Mouse (Mus musculus) embryonic facial prominence, embryonic 14.5 days (tissue): ENCODE results near the gene Armc2. TPM values are rescaled to one million over a fixed set of nuclear protein-coding genes. Genes with fewer than 3 reads are reported as not detected.

ENCODE experiments used
- ATAC-seq: fragments of 200-750 bp; cut with Nextera tagmentation; 2 replicates; pipeline ENCODE4 v1.8.0; 2017; ENCODE audit warnings: low read depth, moderate number of reproducible peaks, moderate TSS enrichment
- DNase-seq: peaks from one replicate; pipeline ENCODE4 v3.0.0-alpha.2; 2015; ENCODE audit warnings: low spot score
- H3K27ac ChIP-seq: fragments of 300-500 bp; sonication (generic); replicated peaks from 2 replicates; pipeline ENCODE4 v1.5.1; 2014; ENCODE audit warnings: low read depth, mild to moderate bottlenecking, low read length, moderate library complexity
- H3K27me3 ChIP-seq: fragments of 300-500 bp; sonication (generic); replicated peaks from 2 replicates; pipeline ENCODE4 v1.6.1; 2014; ENCODE audit warnings: low read length; ENCODE audit not compliant: control insufficient read depth, insufficient read depth
- H3K36me3 ChIP-seq: fragments of 300-500 bp; sonication (generic); 2 replicates; pipeline ENCODE4 v1.6.1; 2014; ENCODE audit warnings: low read length, mixed read lengths; ENCODE audit not compliant: control insufficient read depth, insufficient read depth
- H3K4me1 ChIP-seq: fragments of 300-500 bp; sonication (generic); 2 replicates; pipeline ENCODE4 v1.6.1; 2014; ENCODE audit warnings: antibody characterized with exemption, low read length; ENCODE audit not compliant: control insufficient read depth, insufficient read depth
- H3K4me2 ChIP-seq: fragments of 300-500 bp; sonication (generic); 2 replicates; pipeline ENCODE4 v1.6.1; 2014; ENCODE audit warnings: low read depth, mild to moderate bottlenecking, low read length, moderate library complexity, mixed read lengths
- H3K4me3 ChIP-seq: fragments of 300-500 bp; sonication (generic); 2 replicates; pipeline ENCODE4 v1.5.1; 2014; ENCODE audit warnings: low read depth, mild to moderate bottlenecking, low read length
- H3K9ac ChIP-seq: fragments of 300-500 bp; sonication (generic); 2 replicates; pipeline ENCODE4 v1.6.1; 2014; ENCODE audit warnings: low read depth, mild to moderate bottlenecking, low read length, moderate library complexity, mixed read lengths
- H3K9me3 ChIP-seq: fragments of 300-500 bp; sonication (generic); 2 replicates; pipeline ENCODE4 v1.6.1; 2016; ENCODE audit warnings: low read length; ENCODE audit not compliant: control insufficient read depth
- WGBS: fragments of 180-500 bp; shearing (Covaris S2); extraction: QIAGEN DNeasy Blood & Tissue Kit; methylation state at CpG from one replicate; pipeline ENCODE4 v1.1.7; 2014; 5-methylcytosine and 5-hydroxymethylcytosine counted together
- polyA plus RNA-seq: library from polyadenylated mRNA; unstranded; fragments of >200 nt; fragmentation: Nextera tagmentation; extraction: Ambion mirVana; gene quantifications from 2 replicates; pipeline ENCODE4 v1.2.1, GENCODE M21; 2014

The Armc2 gene
- polyA plus RNA-seq, 1 experiment from 2014 or later, result 4.1 TPM

DNA sequence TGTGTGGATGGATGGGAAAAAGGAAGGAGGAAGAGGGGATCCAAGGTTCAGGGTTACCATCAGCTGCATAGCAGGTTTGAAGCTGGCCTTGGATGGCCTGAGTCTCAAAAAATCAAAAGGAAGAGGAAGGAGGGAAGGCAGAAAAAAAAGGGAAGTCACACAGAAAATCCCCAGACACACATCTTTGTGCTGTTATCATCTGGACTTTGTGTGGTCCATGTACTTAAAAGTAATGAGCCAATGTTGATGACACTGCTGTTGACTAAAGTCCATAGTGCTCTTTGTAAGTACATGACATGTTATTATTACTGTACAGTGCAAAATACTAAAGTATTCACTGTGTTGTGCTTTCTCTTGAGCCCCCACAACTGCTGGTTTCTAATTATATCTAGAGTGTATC is 121.8 kb downstream of the Armc2 start:
- ATAC-seq (no peak), DNase-seq (no peak)
- Histone ChIP-seq H3K36me3 (peaks cover 34% of the 10 kb centered on the region), H3K4me3 (no peak overlapping the region), H3K9ac (no peak overlapping the region), H3K4me1 (peaks cover 13% of the 10 kb centered on the region; the same call in 1 of the 2 replicates), H3K27ac (no peak overlapping the region), H3K9me3 (no peaks in the 10 kb centered on the region), H3K4me2 (no peak overlapping the region), H3K27me3 (no peaks in the 10 kb centered on the region)

DNA sequence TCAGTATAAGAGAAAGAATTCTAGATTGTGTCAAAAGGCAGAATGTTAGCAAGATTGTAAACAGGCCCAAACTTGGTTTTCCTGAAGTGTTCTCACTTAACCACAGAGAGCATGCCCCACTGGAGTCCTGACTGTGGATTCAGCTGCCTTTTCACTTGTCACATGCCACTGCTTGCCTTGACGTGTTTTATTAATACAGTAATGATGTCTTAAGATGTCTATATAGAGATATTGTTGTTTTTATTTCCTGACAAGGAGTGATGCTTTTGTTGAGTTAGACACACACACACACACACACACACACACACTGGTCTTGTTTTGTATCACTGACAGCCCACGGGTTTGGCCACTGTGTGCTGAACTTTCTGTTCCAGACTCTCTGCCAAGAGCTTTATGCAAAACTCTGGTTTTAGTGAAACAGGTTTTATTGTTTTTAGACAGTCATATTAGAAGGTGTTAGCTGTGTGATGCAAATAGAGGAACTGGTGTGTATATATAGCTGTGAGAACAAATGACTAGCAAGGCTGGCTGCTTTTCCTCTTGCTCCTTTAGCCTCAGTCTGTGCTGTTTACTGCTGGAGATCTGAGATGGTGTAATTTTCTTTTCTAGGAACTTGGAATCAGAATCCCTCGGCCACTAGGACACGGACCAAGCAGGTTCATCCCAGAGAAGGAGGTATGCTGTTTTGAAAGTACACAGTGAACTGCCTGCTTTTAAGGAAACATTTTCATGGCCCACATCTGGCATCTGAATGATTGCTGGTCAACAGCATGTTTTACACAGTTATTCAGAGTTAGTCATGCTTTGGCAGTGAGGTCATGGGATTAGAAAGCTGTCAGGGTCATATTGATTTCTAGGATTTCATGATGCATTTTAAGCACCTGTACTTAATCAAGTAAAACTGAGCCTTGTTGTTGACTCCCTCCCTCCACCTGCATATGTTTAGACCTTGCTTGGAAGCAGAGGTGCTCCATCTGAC is 124.5 kb downstream of the Armc2 start:
- peaks cover 17% of the 10 kb centered on the region for H3K4me1 ChIP-seq
- ATAC-seq (peak; percentile 60), DNase-seq (peak; percentile 65)
- H3K27ac ChIP-seq, result peak overlapping the region; percentile 44
- H3K4me3 ChIP-seq, result no peak overlapping the region
- no peaks in the 10 kb centered on the region for H3K9me3 ChIP-seq
- WGBS, result 31% methylated on average over 4 of the region's 4 CpGs
- no peak overlapping the region for H3K4me2 ChIP-seq
- H3K36me3 ChIP-seq, result peaks cover 22% of the 10 kb centered on the region
- H3K27me3 ChIP-seq, result no peaks in the 10 kb centered on the region
- H3K9ac ChIP-seq, result no peak overlapping the region

DNA sequence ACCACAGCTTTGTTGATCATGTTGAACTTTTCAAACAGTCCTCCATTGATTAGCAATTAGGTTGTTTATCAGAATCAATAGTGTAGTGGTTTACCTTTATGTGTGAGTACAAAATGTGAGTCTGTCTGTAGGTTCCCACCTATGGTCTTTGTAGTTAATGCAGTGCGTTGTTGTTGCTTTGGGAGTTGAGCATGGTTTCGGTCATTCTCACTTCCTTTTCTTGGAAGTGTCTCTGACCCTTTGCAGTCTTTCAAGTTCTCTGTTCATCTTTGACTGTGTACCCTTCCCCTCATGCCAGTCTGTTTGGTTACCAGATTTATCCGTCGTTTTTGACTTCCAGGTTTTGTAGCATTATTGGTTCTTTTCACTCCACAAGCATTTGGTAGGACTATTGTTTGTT is 126.9 kb downstream of the Armc2 start:
- Histone ChIP-seq H3K4me2 (no peak overlapping the region), H3K4me1 (peaks cover 27% of the 10 kb centered on the region), H3K9me3 (no peaks in the 10 kb centered on the region), H3K27ac (no peak overlapping the region), H3K36me3 (peaks cover 5% of the 10 kb centered on the region; the same call in 1 of the 2 replicates), H3K9ac (no peak overlapping the region), H3K4me3 (no peak overlapping the region), H3K27me3 (no peaks in the 10 kb centered on the region)
- ATAC-seq (no peak), DNase-seq (no peak)
- WGBS, result 90% methylated on average over 4 of the region's 4 CpGs

DNA sequence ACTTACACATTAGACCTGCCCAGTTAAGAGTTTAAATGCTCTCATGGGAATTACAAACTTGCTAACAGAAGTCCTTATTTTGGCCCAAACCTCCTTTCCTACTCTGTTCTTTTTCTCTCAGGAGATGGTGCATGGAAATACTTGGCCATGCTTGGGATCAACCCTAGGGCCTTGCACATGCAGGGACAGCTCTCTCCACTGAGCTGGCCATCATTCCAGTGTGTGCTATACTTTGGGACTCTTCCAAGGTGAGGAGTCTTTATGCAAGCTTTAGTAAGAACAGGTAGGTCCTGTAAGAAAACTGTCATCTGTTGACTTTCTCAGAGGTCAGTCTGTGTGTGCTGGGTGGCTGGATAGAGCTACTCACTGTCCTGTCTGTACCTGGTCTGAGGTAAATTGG is 127.7 kb downstream of the Armc2 start:
- no peak overlapping the region for H3K4me3 ChIP-seq
- H3K4me1 ChIP-seq, result peaks cover 27% of the 10 kb centered on the region
- no peaks in the 10 kb centered on the region for H3K9me3 ChIP-seq
- no peak overlapping the region for H3K27ac ChIP-seq
- H3K4me2 ChIP-seq, result no peak overlapping the region
- DNase-seq (no peak), ATAC-seq (no peak)
- H3K27me3 ChIP-seq, result no peaks in the 10 kb centered on the region
- H3K36me3 ChIP-seq, result no peaks in the 10 kb centered on the region
- no peak overlapping the region for H3K9ac ChIP-seq

DNA sequence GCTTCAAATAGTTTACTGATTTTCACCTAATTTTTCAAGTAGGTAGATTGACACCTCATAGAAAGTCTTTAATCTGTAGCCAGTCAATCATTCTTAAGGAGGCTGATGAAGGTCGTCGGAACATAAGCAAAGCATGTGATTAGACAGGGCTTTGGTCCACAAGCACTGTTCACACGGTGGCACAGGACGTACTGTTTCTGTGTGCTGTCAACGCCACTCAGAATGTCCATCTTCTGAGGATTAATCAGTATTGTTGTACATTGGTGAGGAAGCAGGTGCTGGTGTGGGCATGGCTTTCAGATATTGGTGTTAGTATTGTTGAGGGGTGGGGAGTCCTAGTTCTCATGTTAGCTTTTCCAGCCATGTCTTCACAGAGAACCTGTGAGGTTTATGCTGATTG is 128.7 kb downstream of the Armc2 start:
- no peak overlapping the region for H3K9ac ChIP-seq
- no peak overlapping the region for H3K27ac ChIP-seq
- no peaks in the 10 kb centered on the region for H3K27me3 ChIP-seq
- no peak overlapping the region for H3K4me2 ChIP-seq
- H3K4me1 ChIP-seq, result peaks cover 27% of the 10 kb centered on the region
- 71% methylated on average over 5 of the region's 5 CpGs for WGBS
- DNase-seq (no peak), ATAC-seq (no peak)
- no peaks in the 10 kb centered on the region for H3K36me3 ChIP-seq
- H3K4me3 ChIP-seq, result no peak overlapping the region
- H3K9me3 ChIP-seq, result no peaks in the 10 kb centered on the region

DNA sequence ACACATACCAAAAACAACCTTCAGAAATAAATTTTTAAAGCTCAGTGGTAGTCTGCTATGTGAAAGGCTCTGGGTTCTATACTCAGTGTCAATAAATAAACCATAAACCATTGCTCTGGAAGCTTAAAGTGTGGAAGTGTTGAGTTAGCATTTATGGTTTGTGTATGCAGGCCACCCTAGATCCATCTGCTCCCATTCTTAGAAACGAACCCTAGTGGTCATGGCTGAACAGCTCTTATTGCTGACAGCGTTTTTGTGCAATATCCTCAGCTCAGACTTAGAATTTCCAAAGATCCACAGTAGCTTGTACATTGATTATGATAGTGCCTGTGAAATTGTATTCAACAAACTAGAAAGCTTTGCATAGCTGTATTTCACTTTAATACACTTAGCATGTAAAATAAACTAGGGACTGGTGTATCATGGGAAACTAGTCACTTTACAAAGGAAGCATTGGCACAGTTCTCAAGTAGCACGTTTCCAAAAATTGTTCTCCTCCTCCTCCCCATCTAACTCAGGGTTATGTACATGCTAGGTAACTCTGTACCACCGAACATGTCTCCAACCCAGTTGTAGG is 129.8 kb downstream of the Armc2 start:
- no peaks in the 10 kb centered on the region for H3K9me3 ChIP-seq
- no peak overlapping the region for H3K27ac ChIP-seq
- H3K4me2 ChIP-seq, result peak overlapping the region; percentile 83
- H3K36me3 ChIP-seq, result no peaks in the 10 kb centered on the region
- 40% methylated on average over 4 of the region's 4 CpGs for WGBS
- peaks cover 26% of the 10 kb centered on the region for H3K4me1 ChIP-seq
- H3K9ac ChIP-seq, result no peak overlapping the region
- H3K4me3 ChIP-seq, result peak overlapping the region; percentile 85
- ATAC-seq (no peak), DNase-seq (peak; percentile 41)
- no peaks in the 10 kb centered on the region for H3K27me3 ChIP-seq

DNA sequence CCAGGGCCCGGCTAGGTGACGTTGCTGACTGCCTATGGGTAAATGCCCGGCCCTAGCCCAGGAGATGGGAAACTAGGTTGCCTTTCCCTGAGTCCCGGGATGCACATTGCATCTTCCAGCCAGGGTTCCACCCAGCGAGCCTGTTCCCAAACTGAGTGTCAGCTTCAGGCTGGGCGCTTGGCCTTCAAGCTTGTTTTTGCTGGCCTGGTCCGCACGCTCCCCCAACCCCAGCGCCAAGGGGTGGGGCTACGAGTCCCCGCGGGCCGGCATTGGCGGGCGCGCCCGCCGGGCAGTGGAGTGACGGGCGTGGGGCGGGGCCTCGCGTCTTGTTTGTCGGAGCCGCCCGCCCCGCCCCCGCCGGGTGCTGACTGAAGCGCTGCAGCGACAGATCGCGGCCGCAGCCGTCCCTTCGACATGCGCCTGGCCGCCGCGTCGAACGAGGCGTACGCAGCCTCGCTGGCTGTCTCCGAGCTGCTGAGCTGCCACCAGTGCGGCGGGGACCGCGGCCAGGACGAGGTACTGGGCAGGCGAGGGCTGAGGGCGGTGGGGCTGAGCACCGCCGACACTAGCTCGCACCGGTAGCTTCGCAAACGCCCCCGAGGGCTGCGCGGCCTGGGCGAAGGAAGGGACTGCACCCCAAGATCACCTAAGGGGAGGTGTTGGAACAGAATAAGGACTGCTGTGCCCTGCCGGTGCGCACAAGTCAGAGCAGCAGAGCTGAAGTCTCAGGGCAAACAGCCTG is 131.0 kb downstream of the Armc2 start:
- H3K4me1 ChIP-seq, result peaks cover 25% of the 10 kb centered on the region
- peak overlapping the region; percentile 94 for H3K27ac ChIP-seq
- peak overlapping the region; percentile 83 for H3K4me2 ChIP-seq
- ATAC-seq, result peak; percentile 98
- peak overlapping the region; percentile 85 for H3K4me3 ChIP-seq
- peak; percentile 98 for DNase-seq
- H3K27me3 ChIP-seq, result no peaks in the 10 kb centered on the region
- H3K9ac ChIP-seq, result peak overlapping the region; percentile 90
- no peaks in the 10 kb centered on the region for H3K36me3 ChIP-seq
- under 1% methylated on average over 34 of the region's 65 CpGs for WGBS
- no peaks in the 10 kb centered on the region for H3K9me3 ChIP-seq

DNA sequence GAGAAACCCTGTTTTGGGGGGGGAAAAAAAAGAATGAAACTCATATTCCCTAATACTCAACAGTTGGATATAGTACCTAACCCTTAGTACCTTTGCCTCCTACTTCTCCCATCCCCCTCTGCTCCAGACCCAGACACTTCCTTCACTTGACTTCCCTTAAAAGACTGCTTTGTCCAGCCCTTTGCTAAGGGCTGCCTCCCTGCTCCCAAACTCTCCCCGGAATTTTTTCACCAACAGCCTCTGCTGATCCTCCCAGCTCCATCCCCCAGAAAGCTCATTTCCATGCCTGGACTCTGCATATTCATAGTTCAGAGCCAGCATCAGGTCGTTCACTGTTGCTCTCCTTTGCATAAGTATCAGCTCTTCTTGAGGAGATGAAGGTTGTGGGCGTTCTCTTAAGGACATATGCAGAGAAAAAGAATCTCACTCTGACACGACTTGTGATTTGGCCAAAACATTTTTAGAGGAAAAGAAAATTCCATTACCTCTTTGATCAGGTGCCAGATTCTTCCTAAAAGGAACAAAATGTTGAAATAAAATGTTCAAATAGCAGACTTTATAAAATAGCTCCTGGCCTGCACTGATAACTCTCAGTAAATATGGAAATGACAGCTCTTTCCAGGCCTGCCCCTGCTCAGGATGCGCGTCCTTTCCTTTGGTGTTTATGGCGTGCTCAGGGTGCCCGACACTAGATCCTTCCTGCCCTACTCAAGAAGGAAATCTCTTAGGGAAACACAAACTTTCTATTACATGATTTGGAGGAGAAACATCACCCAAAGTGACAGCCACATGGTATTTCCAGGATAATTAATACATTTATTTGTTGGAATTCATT is 134.3 kb downstream of the Armc2 start:
- H3K36me3 ChIP-seq, result no peaks in the 10 kb centered on the region
- H3K9me3 ChIP-seq, result no peaks in the 10 kb centered on the region
- H3K9ac ChIP-seq, result no peak overlapping the region
- DNase-seq, result peak; percentile 42
- peaks cover 23% of the 10 kb centered on the region for H3K4me1 ChIP-seq
- WGBS, result 48% methylated on average over 8 of the region's 8 CpGs
- ATAC-seq, result no peak
- no peaks in the 10 kb centered on the region for H3K27me3 ChIP-seq
- no peak overlapping the region for H3K4me3 ChIP-seq
- peak overlapping the region; percentile 9; the same call in 1 of the 2 replicates for H3K27ac ChIP-seq
- no peak overlapping the region for H3K4me2 ChIP-seq
